Mouse (Mus musculus): ENCODE measurements around the gene Padi1. TPM values are rescaled to one million over a fixed set of nuclear protein-coding genes. Genes with fewer than 3 reads are reported as not detected.

Gene Padi1
- polyA plus RNA-seq, 1 experiment = not detected

DNA sequence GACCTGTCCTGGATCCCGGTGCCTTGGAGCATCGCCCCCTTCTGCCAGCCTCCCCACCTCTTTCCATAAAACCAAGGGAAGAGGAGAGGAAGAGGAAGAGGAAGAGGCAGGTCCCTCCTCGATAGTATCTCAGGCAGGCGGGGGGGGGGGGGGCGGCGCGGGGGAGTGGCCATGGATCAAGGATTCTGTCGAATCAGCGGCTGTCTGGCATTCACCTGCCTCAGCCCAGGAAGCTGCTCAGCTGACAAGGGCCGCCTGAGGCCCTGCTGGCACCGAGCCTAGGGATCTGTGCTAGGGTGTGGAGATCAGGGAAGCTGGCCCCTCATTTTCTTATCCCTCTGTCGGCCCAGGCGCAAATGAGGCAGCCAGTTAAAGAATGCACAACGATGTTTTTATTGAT, 33.0 kb downstream of the Padi1 start:
- Histone ChIP-seq H3K4me1 (ENCODE audit: control insufficient read depth, insufficient read depth, low read length) (peaks cover 3% of the 10 kb centered on the region), H3K4me3 (replicated peaks; ENCODE audit: control insufficient read depth, low read depth, low read length) (no peak overlapping the region), H3K27ac (ENCODE audit: control insufficient read depth, insufficient read depth, low read depth, low read length, poor library complexity) (no peak overlapping the region)
- TF ChIP-seq CTCF (IDR thresholded peaks at IDR 0.05; ENCODE audit: control insufficient read depth, insufficient read depth, low read length) = no peak
- TF ChIP-seq POLR2A (IDR thresholded peaks at IDR 0.05; ENCODE audit: borderline replicate concordance, control insufficient read depth, low read depth, low read length) = no peak
- WGBS = 13% methylated on average over 14 of the region's 14 CpGs

GRCm38 (mm10) chr4:140812191-140812590, 33.4 kb downstream of the Padi1 start:
- TF ChIP-seq POLR2A (IDR thresholded peaks at IDR 0.05; ENCODE audit: borderline replicate concordance, control insufficient read depth, low read depth, low read length) (no peak), CTCF (IDR thresholded peaks at IDR 0.05; ENCODE audit: control insufficient read depth, insufficient read depth, low read length) (no peak)
- Histone ChIP-seq H3K27ac (ENCODE audit: control insufficient read depth, insufficient read depth, low read depth, low read length, poor library complexity) (no peak overlapping the region), H3K4me1 (ENCODE audit: control insufficient read depth, insufficient read depth, low read length) (peaks cover 3% of the 10 kb centered on the region), H3K4me3 (replicated peaks; ENCODE audit: control insufficient read depth, low read depth, low read length) (no peak overlapping the region)
- WGBS = 63% methylated on average over 8 of the region's 8 CpGs

DNA sequence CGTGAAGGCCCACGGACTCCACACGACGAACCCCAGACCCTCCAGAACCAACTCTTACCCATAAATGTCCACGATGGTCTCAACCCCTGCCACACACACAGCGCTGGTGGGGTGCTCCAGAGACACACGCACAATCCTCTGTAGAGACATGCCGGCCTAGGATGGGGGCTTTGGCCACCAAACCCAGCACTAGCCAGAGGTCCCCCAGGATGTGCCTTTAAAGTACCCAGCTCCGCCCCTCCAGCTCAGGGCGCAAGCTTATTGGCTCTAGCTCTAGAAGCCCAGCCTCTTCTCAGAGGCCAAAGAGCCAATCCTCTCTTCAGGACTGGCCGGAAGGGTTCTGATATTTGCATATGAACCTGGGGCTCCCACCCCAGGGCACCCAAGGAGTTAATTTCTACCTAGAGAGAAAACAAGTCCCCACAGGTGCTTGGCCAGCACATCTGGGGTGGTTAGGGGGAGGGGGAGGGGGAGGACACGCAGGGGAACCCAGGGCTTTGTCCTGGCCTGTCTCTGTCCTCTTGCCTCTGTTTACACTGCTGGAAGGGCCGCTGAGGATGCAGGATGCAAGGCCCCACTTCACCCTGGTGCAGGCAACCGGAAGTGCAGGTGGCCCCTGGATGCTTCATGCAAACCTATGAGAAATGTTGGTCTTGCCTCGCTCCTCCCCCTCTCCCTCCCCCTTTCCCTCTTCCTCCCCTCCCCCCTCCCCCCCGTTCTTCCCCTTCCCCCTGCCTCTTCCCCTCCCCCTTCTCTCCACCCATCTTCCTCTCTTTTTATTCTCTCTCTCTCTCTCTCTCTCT, 34.9 kb downstream of the Padi1 start, which contains the start of gene Padi3:
Padi3 (minus strand) TSS at position 191 of the 803 bp plus-strand sequence.
- Histone ChIP-seq H3K27ac (ENCODE audit: control insufficient read depth, insufficient read depth, low read depth, low read length, poor library complexity) (no peak within 1 kb of the TSS), H3K4me1 (ENCODE audit: control insufficient read depth, insufficient read depth, low read length) (peaks cover 1% of the 10 kb centered on the region), H3K4me3 (replicated peaks; ENCODE audit: control insufficient read depth, low read depth, low read length) (no peak within 1 kb of the TSS)
- no peak for TF ChIP-seq POLR2A (IDR thresholded peaks at IDR 0.05; ENCODE audit: borderline replicate concordance, control insufficient read depth, low read depth, low read length)
- TF ChIP-seq CTCF (IDR thresholded peaks at IDR 0.05; ENCODE audit: control insufficient read depth, insufficient read depth, low read length) = no peak
- 68% methylated on average over 16 of the region's 16 CpGs for WGBS

DNA sequence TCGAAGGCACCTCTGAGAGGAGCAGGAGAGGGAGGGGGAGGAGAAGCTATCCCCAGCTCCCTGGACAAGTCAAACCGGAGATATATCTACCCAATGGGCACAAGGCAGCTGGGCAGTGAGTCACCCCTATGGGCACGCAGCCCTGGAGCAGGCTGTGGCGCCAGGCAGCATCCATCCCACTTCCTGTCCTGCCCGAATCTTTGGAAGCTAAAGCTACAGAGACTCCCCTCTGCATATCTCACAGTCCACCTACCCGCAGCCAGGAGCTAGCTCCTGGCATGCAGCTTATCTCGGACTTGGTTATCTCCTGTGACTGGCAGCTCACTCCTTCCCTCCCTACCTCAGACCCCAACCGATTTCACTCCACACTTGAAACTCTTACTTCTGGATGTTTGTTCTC, 36.5 kb downstream of the Padi1 start:
- H3K4me1 ChIP-seq (ENCODE audit: control insufficient read depth, insufficient read depth, low read length) = peaks cover 1% of the 10 kb centered on the region; the same call in 1 of the 2 replicates
- H3K4me3 ChIP-seq (replicated peaks; ENCODE audit: control insufficient read depth, low read depth, low read length) = no peak overlapping the region
- 56% methylated on average over 8 of the region's 8 CpGs for WGBS
- TF ChIP-seq CTCF (IDR thresholded peaks at IDR 0.05; ENCODE audit: control insufficient read depth, insufficient read depth, low read length) (no peak), POLR2A (IDR thresholded peaks at IDR 0.05; ENCODE audit: borderline replicate concordance, control insufficient read depth, low read depth, low read length) (no peak)
- no peak overlapping the region for H3K27ac ChIP-seq (ENCODE audit: control insufficient read depth, insufficient read depth, low read depth, low read length, poor library complexity)

- H3K27ac ChIP-seq (ENCODE audit: control insufficient read depth, insufficient read depth, low read depth, low read length, poor library complexity) = no peak overlapping the region
- TF ChIP-seq POLR2A (IDR thresholded peaks at IDR 0.05; ENCODE audit: borderline replicate concordance, control insufficient read depth, low read depth, low read length) (no peak), CTCF (IDR thresholded peaks at IDR 0.05; ENCODE audit: control insufficient read depth, insufficient read depth, low read length) (no peak)
- 88% methylated on average over 9 of the region's 9 CpGs for WGBS
- no peak overlapping the region for H3K4me3 ChIP-seq (replicated peaks; ENCODE audit: control insufficient read depth, low read depth, low read length)
- H3K4me1 ChIP-seq (ENCODE audit: control insufficient read depth, insufficient read depth, low read length) = no peaks in the 10 kb centered on the region
These were observed 41.0 kb downstream of the Padi1 start for GRCm38 (mm10) chr4:140804601-140805000.

DNA sequence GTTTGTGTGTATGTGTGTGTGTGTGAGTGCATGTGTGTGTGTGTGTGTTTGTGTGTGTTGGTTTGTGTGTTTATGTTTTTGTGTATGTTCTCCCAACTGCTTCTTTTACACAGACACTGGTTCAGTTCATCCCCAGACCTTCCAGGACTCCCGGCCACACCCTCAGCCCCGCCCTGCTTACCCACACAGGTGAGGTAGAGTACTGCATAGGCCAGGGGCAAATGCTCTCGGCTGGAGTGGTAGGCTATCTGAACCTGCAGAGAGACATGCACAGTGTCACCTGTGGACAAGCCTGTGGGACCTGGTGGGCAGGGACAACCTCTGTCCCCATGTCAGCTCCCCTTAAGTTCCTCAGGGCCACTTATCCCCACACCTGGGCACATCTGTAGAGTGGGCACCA, 44.2 kb downstream of the Padi1 start:
- WGBS = 72% methylated on average over 3 of the region's 3 CpGs
- Histone ChIP-seq H3K4me3 (replicated peaks; ENCODE audit: control insufficient read depth, low read depth, low read length) (no peak overlapping the region), H3K4me1 (ENCODE audit: control insufficient read depth, insufficient read depth, low read length) (no peaks in the 10 kb centered on the region), H3K27ac (ENCODE audit: control insufficient read depth, insufficient read depth, low read depth, low read length, poor library complexity) (no peak overlapping the region)
- no peak for TF ChIP-seq CTCF (IDR thresholded peaks at IDR 0.05; ENCODE audit: control insufficient read depth, insufficient read depth, low read length)
- no peak for TF ChIP-seq POLR2A (IDR thresholded peaks at IDR 0.05; ENCODE audit: borderline replicate concordance, control insufficient read depth, low read depth, low read length)

DNA sequence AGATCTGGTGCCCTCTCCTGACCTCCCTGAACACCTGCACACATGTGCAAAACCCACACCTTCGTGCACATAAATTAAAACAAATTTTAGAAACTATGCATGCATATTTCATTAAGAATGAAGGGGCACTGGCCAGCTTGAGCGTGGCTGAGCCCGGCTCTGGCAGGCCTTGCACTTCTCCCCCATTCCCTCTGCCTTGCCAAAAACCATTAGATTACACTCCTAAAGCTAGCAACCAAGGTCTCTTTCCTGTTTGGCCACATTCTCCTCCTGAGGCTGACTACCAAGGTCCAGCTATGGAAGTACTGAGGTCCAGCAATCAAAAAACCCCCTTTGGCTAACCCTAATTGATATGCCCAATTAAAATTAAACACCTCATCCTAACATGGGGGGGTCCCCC, 48.8 kb downstream of the Padi1 start:
- no peak for TF ChIP-seq POLR2A (IDR thresholded peaks at IDR 0.05; ENCODE audit: borderline replicate concordance, control insufficient read depth, low read depth, low read length)
- no peak for TF ChIP-seq CTCF (IDR thresholded peaks at IDR 0.05; ENCODE audit: control insufficient read depth, insufficient read depth, low read length)
- H3K27ac ChIP-seq (ENCODE audit: control insufficient read depth, insufficient read depth, low read depth, low read length, poor library complexity) = no peak overlapping the region
- 69% methylated on average over 3 of the region's 3 CpGs for WGBS

DNA sequence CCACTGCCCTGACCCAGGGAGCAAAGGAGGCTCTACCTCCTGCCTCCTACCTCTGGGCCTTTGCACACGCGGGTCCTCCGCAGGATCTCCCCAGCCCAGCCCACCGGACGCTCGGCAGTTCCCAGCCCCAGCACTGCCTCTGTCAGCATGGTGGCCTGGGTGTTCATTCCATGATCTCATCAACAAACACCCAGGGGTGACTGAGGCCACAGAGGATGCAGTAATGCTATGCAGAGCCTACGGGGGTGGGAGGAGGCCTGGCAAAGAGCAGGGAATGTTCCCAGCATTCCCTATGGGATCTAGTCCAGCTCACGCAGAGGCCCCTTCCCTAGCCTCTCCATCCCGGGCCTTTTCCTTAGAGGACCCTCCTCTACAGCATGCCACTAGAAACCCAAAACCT, 50.9 kb downstream of the Padi1 start:
- no peak overlapping the region for H3K27ac ChIP-seq (ENCODE audit: control insufficient read depth, insufficient read depth, low read depth, low read length, poor library complexity)
- peaks cover 2% of the 10 kb centered on the region for H3K4me1 ChIP-seq (ENCODE audit: control insufficient read depth, insufficient read depth, low read length)
- TF ChIP-seq POLR2A (IDR thresholded peaks at IDR 0.05; ENCODE audit: borderline replicate concordance, control insufficient read depth, low read depth, low read length) = no peak
- TF ChIP-seq CTCF (IDR thresholded peaks at IDR 0.05; ENCODE audit: control insufficient read depth, insufficient read depth, low read length) = no peak
- 86% methylated on average over 9 of the region's 9 CpGs for WGBS
- no peak overlapping the region for H3K4me3 ChIP-seq (replicated peaks; ENCODE audit: control insufficient read depth, low read depth, low read length)

More for the DNA sequence above, 48.8 kb downstream of the Padi1 start:
- no peak overlapping the region for H3K4me3 ChIP-seq (replicated peaks; ENCODE audit: control insufficient read depth, low read depth, low read length)
- peaks cover 2% of the 10 kb centered on the region for H3K4me1 ChIP-seq (ENCODE audit: control insufficient read depth, insufficient read depth, low read length)

All from bone marrow, adult 2 months (tissue).